Mouse (Mus musculus) megakaryocyte, embryonic 14.5 days (primary cell): ENCODE data around the gene Dnm2. TPM values are rescaled to one million over a fixed set of nuclear protein-coding genes. Genes with fewer than 3 reads are reported as not detected.

Experiments
- H3K27me3 ChIP-seq: replicated peaks from 2 replicates; pipeline ENCODE3; 2012; ENCODE audit warnings: inconsistent platforms
- H3K36me3 ChIP-seq: replicated peaks from 2 replicates; pipeline ENCODE3; 2012; ENCODE audit warnings: low read length, inconsistent platforms, mixed read lengths
- H3K4me1 ChIP-seq: 2 replicates; pipeline ENCODE4 v1.6.1; 2012; ENCODE audit warnings: inconsistent platforms
- H3K4me3 ChIP-seq: replicated peaks from 2 replicates; pipeline ENCODE3; 2012; ENCODE audit warnings: moderate library complexity, mild to moderate bottlenecking, inconsistent platforms
- H3K9me3 ChIP-seq: 2 replicates; pipeline ENCODE4 v1.6.1; 2012; ENCODE audit warnings: inconsistent platforms
- FLI1 ChIP-seq: IDR thresholded peaks from 2 replicates; pipeline ENCODE4 v1.6.1; 2012; ENCODE audit warnings: low read length, inconsistent platforms, mixed read lengths
- GATA1 ChIP-seq: IDR thresholded peaks from 3 replicates; pipeline ENCODE4 v1.6.1; 2012; ENCODE audit warnings: mixed read lengths, low read length, inconsistent platforms, borderline replicate concordance
- polyA plus RNA-seq: library from polyadenylated mRNA; stranded (reverse); fragments of >175 nt; gene quantifications from 2 replicates; pipeline ENCODE4 v1.2.3, GENCODE M21; 2012; ENCODE audit warnings: low replicate concordance; ENCODE audit not compliant: insufficient read depth

Gene Dnm2
- polyA plus RNA-seq, 1 experiment = 714 TPM

GRCm38 (mm10) chr9:21405525-21405924 is 19.2 kb upstream of the Dnm2 start:
- Histone ChIP-seq H3K36me3 (peaks cover 66% of the 10 kb centered on the region), H3K4me3 (peak overlapping the region; percentile 38), H3K9me3 (no peaks in the 10 kb centered on the region), H3K4me1 (peaks cover 10% of the 10 kb centered on the region), H3K27me3 (no peaks in the 10 kb centered on the region)
- no peak for TF ChIP-seq GATA1

- H3K27me3 ChIP-seq = no peaks in the 10 kb centered on the region
- H3K4me3 ChIP-seq = no peak overlapping the region
- H3K4me1 ChIP-seq = peaks cover 25% of the 10 kb centered on the region
- TF ChIP-seq GATA1 (no peak), FLI1 (no peak)
- peaks cover 42% of the 10 kb centered on the region for H3K36me3 ChIP-seq
- no peaks in the 10 kb centered on the region for H3K9me3 ChIP-seq
Observed at GRCm38 (mm10) chr9:21407951-21408350, 16.8 kb upstream of the Dnm2 start.

- no peaks in the 10 kb centered on the region for H3K27me3 ChIP-seq
- TF ChIP-seq FLI1 = no peak
- no peak for TF ChIP-seq GATA1
Observed at GRCm38 (mm10) chr9:21408624-21409023, 16.1 kb upstream of the Dnm2 start.

GRCm38 (mm10) chr9:21409592-21410317 is 15.0 kb upstream of the Dnm2 start:
- no peaks in the 10 kb centered on the region for H3K9me3 ChIP-seq
- no peak overlapping the region for H3K4me3 ChIP-seq
- H3K36me3 ChIP-seq = peaks cover 36% of the 10 kb centered on the region
- peaks cover 40% of the 10 kb centered on the region for H3K4me1 ChIP-seq
- no peak for TF ChIP-seq FLI1
- TF ChIP-seq GATA1 = no peak
- no peaks in the 10 kb centered on the region for H3K27me3 ChIP-seq

More at GRCm38 (mm10) chr9:21408624-21409023, 16.1 kb upstream of the Dnm2 start:
- H3K4me3 ChIP-seq = no peak overlapping the region
- no peaks in the 10 kb centered on the region for H3K9me3 ChIP-seq
- peaks cover 36% of the 10 kb centered on the region for H3K36me3 ChIP-seq
- peaks cover 29% of the 10 kb centered on the region for H3K4me1 ChIP-seq

GRCm38 (mm10) chr9:21411669-21412550 is 12.8 kb upstream of the Dnm2 start, which contains the start of gene Qtrt1:
Gene Qtrt1 (plus strand): TSS chr9:21411837.
- TF ChIP-seq GATA1 (no peak), FLI1 (no peak)
- peaks cover 47% of the 10 kb centered on the region for H3K4me1 ChIP-seq
- H3K27me3 ChIP-seq = no peaks in the 10 kb centered on the region
- peak within 1 kb of the TSS; percentile 97 for H3K4me3 ChIP-seq
- peaks cover 32% of the 10 kb centered on the region for H3K36me3 ChIP-seq
- no peaks in the 10 kb centered on the region for H3K9me3 ChIP-seq

GRCm38 (mm10) chr9:21417866-21418265 is 6.8 kb upstream of the Dnm2 start:
- H3K36me3 ChIP-seq = peaks cover 80% of the 10 kb centered on the region
- H3K4me1 ChIP-seq = peaks cover 39% of the 10 kb centered on the region
- no peak overlapping the region for H3K4me3 ChIP-seq
- H3K9me3 ChIP-seq = no peaks in the 10 kb centered on the region
- H3K27me3 ChIP-seq = no peaks in the 10 kb centered on the region
- TF ChIP-seq GATA1 (no peak), FLI1 (no peak)

GRCm38 (mm10) chr9:21419646-21420045 is 5.1 kb upstream of the Dnm2 start:
- Histone ChIP-seq H3K36me3 (peaks cover 72% of the 10 kb centered on the region), H3K4me3 (peak overlapping the region; percentile 31), H3K9me3 (no peaks in the 10 kb centered on the region), H3K4me1 (peaks cover 39% of the 10 kb centered on the region), H3K27me3 (no peaks in the 10 kb centered on the region)
- TF ChIP-seq FLI1 = no peak
- TF ChIP-seq GATA1 = no peak

- peaks cover 58% of the 10 kb centered on the region for H3K36me3 ChIP-seq
- TF ChIP-seq FLI1 (no peak), GATA1 (no peak)
- no peaks in the 10 kb centered on the region for H3K9me3 ChIP-seq
- H3K4me3 ChIP-seq = peak overlapping the region; percentile 99
- no peaks in the 10 kb centered on the region for H3K27me3 ChIP-seq
- H3K4me1 ChIP-seq = peaks cover 71% of the 10 kb centered on the region
Observed at GRCm38 (mm10) chr9:21425556-21425945, 843 bp downstream of the Dnm2 start.

- Histone ChIP-seq H3K36me3 (peaks cover 58% of the 10 kb centered on the region), H3K4me3 (peak overlapping the region; percentile 99), H3K4me1 (peaks cover 76% of the 10 kb centered on the region), H3K9me3 (no peaks in the 10 kb centered on the region), H3K27me3 (no peaks in the 10 kb centered on the region)
- TF ChIP-seq GATA1 (no peak), FLI1 (no peak)
Observed at GRCm38 (mm10) chr9:21426013-21426412, 1.3 kb downstream of the Dnm2 start.

GRCm38 (mm10) chr9:21426525-21426924 is 1.8 kb downstream of the Dnm2 start:
- H3K9me3 ChIP-seq = no peaks in the 10 kb centered on the region
- peaks cover 81% of the 10 kb centered on the region for H3K4me1 ChIP-seq
- H3K36me3 ChIP-seq = peaks cover 58% of the 10 kb centered on the region
- no peak for TF ChIP-seq GATA1
- TF ChIP-seq FLI1 = no peak
- H3K4me3 ChIP-seq = peak overlapping the region; percentile 99
- H3K27me3 ChIP-seq = no peaks in the 10 kb centered on the region
